Mouse (Mus musculus) thymus, adult 2 months (tissue): ENCODE data around the gene Nrip1.

ENCODE experiments used
- CTCF ChIP-seq: fragments of 200-500 bp; IDR thresholded peaks from 2 replicates; pipeline ENCODE4 v1.5.1; 2012; ENCODE audit warnings: mild to moderate bottlenecking, control low read depth, low read length, moderate library complexity, borderline replicate concordance; ENCODE audit not compliant: control insufficient read depth, poor library complexity, insufficient read depth; ENCODE audit errors: extremely low read depth
- POLR2A ChIP-seq: fragments of 200-500 bp; IDR thresholded peaks from 2 replicates; pipeline ENCODE4 v1.6.1; 2012; ENCODE audit warnings: mild to moderate bottlenecking, low read length, control low read depth, moderate library complexity; ENCODE audit not compliant: control insufficient read depth, poor library complexity, insufficient read depth; ENCODE audit errors: extremely low read depth

DNA sequence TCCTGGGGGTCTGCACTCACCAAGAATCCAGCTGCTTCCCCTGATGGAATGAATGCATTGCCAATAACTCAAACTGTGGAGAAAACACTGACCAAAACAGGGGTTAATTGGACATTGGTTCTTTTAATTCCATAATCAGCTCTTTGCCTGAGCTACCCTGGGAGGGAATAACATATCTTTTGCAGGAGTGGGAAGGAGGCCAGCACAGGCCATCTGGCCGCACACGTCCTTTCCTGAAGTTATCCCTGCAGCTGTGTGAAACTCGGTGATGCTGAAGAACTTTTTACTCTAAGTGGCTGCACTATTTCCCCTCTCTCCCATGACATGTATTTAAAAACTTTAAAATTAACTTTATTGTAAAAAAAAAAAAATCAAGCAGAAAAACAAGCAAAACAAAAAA is 66.6 kb downstream of the Nrip1 start:
- TF ChIP-seq POLR2A = no peak
- no peak for TF ChIP-seq CTCF
